Mouse (Mus musculus): ENCODE measurements around the gene Mmab.

The Mmab gene

DNA sequence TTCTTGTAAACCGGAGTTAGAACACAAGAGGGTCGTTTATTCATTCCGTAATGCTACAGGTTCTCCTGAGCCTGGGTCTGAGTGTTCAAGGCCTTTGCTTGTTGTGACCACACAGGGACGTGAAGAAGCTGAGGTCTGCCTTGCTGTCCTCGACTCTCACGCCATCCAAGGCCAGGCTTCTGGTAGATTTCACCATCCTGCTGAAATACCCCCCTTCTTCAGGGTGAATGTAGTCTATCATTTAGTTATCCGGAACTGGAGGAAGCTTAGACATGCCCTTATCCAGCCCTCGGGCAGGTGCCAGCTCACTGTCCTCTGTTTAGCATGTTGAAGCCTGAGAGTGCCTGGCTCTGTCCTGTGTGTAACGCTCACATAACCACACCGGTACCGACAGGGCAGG, 35.0 kb downstream of the Mmab start:
- TF ChIP-seq POU5F1 (IDR thresholded peaks at IDR 0.05; ENCODE audit: borderline replicate concordance, low read length) (no peak), NANOG (IDR thresholded peaks at IDR 0.05; ENCODE audit: borderline replicate concordance, low read length) (no peak), CTCF (conservative IDR thresholded peaks at IDR 0.05; ENCODE audit: low read length) (no peak)
- peaks cover 50% of the 10 kb centered on the region for H3K4me1 ChIP-seq (replicated peaks; ENCODE audit: low read depth, low read length)
- no peak overlapping the region for H3K4me3 ChIP-seq (replicated peaks; ENCODE audit: low read length)
- H3K27me3 ChIP-seq (ENCODE audit: insufficient read depth, low read length): no peaks in the 10 kb centered on the region
- peaks cover 100% of the 10 kb centered on the region for H3K36me3 ChIP-seq (ENCODE audit: insufficient read depth, low read length)
- no peaks in the 10 kb centered on the region for H3K9me3 ChIP-seq (ENCODE audit: low read length)

DNA sequence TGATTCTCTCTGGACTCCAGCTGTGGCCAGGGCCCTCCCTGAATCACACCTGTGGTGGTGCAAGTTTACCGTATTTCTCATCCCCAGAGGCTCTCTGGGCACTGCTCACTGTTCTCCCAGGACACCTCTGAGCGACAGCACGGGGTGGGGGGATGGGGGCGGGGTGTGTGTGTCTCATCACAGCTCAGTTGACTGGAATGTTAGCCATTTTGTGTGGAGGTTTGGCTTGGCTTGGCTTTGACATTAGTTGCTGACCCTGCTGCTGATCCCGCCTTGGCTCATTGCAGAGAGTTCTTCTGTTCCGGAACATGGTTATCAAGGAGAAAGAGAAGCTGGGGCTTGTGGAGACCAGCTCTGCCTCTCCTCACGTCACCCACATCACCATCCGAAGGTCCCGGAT, 36.0 kb downstream of the Mmab start:
- Histone ChIP-seq H3K4me3 (replicated peaks; ENCODE audit: low read length) (no peak overlapping the region), H3K36me3 (ENCODE audit: insufficient read depth, low read length) (peaks cover 100% of the 10 kb centered on the region), H3K9me3 (ENCODE audit: low read length) (no peaks in the 10 kb centered on the region), H3K4me1 (replicated peaks; ENCODE audit: low read depth, low read length) (peaks cover 54% of the 10 kb centered on the region), H3K27me3 (ENCODE audit: insufficient read depth, low read length) (no peaks in the 10 kb centered on the region)
- no peak for TF ChIP-seq POU5F1 (IDR thresholded peaks at IDR 0.05; ENCODE audit: borderline replicate concordance, low read length)

DNA sequence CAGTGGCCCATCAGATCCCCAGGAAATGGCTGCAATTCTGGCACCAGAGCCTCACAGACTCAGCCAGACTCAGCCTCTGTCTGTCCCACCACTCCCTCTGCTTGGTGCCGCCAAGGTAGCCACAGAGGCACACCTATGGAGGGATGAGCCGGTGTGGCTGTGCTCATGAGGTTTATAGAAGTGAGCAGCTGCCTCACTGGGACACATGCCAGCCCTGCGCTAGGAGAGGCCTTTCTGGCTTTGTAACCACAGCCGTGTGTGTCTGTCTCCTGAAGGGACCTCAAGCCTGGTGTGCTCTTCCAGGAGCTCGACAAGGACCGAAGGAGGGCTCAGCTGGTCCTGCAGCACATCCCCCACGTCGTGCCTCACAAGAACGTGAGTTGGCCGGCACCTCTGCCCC, 36.6 kb downstream of the Mmab start:
- H3K9me3 ChIP-seq (ENCODE audit: low read length): no peaks in the 10 kb centered on the region
- peaks cover 100% of the 10 kb centered on the region for H3K36me3 ChIP-seq (ENCODE audit: insufficient read depth, low read length)
- H3K4me3 ChIP-seq (replicated peaks; ENCODE audit: low read length): no peak overlapping the region

DNA sequence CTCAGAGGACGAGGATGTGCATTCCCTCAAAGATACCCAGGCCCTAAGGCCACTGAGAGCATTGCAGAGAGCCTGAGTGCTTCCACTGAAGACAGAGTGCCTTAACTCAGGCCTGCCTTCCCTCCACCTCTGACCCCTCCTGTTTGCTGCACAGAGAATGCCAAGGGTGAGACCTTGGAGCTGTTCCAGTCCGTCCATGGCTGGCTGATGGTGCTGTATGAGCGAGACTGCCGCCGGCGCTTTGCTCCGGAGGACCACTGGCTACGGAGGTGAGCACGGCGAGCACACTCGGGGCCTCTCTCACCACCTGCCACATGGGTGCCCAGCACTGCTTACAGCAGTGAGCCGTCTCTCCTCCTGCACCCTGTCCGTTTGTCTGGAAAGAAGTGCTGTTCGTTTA, 37.3 kb downstream of the Mmab start:
- peaks cover 100% of the 10 kb centered on the region for H3K36me3 ChIP-seq (ENCODE audit: insufficient read depth, low read length)
- no peaks in the 10 kb centered on the region for H3K27me3 ChIP-seq (ENCODE audit: insufficient read depth, low read length)
- H3K9me3 ChIP-seq (ENCODE audit: low read length): no peaks in the 10 kb centered on the region
- TF ChIP-seq NANOG (IDR thresholded peaks at IDR 0.05; ENCODE audit: borderline replicate concordance, low read length) (no peak), CTCF (conservative IDR thresholded peaks at IDR 0.05; ENCODE audit: low read length) (no peak), POU5F1 (IDR thresholded peaks at IDR 0.05; ENCODE audit: borderline replicate concordance, low read length) (no peak)
- peaks cover 54% of the 10 kb centered on the region for H3K4me1 ChIP-seq (replicated peaks; ENCODE audit: low read depth, low read length)
- H3K4me3 ChIP-seq (replicated peaks; ENCODE audit: low read length): no peak overlapping the region

More for the DNA sequence above, 36.6 kb downstream of the Mmab start:
- no peak for TF ChIP-seq CTCF (conservative IDR thresholded peaks at IDR 0.05; ENCODE audit: low read length)
- no peak for TF ChIP-seq NANOG (IDR thresholded peaks at IDR 0.05; ENCODE audit: borderline replicate concordance, low read length)
- no peak for TF ChIP-seq POU5F1 (IDR thresholded peaks at IDR 0.05; ENCODE audit: borderline replicate concordance, low read length)
- Histone ChIP-seq H3K27me3 (ENCODE audit: insufficient read depth, low read length) (no peaks in the 10 kb centered on the region), H3K4me1 (replicated peaks; ENCODE audit: low read depth, low read length) (peaks cover 54% of the 10 kb centered on the region)

DNA sequence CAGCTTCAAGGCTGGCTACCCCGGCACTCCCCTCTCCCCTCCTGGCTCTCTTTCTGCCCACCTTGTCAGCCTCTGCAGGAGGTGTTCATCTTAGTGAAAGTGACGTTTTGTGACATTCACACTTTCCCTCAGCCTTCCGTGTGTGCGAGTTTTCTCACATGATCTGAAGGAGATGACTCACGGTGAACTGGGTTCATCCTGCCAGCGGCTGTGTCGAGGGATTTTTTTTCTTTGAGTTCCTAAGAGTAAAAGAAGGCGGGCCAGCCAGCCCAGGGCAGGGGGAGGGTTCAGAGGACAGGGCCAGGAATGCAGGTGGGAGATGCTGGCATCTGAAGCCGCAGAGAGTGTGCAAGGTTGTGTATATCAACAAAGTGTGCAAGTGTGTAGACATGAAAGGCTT, 50.7 kb downstream of the Mmab start:
- no peaks in the 10 kb centered on the region for H3K9me3 ChIP-seq (ENCODE audit: low read length)
- peak overlapping the region; percentile 50 for H3K4me3 ChIP-seq (replicated peaks; ENCODE audit: low read length)
- TF ChIP-seq NANOG (IDR thresholded peaks at IDR 0.05; ENCODE audit: borderline replicate concordance, low read length) (no peak), POU5F1 (IDR thresholded peaks at IDR 0.05; ENCODE audit: borderline replicate concordance, low read length) (no peak), CTCF (conservative IDR thresholded peaks at IDR 0.05; ENCODE audit: low read length) (no peak)
- H3K36me3 ChIP-seq (ENCODE audit: insufficient read depth, low read length): peaks cover 98% of the 10 kb centered on the region
- H3K27me3 ChIP-seq (ENCODE audit: insufficient read depth, low read length): no peaks in the 10 kb centered on the region
- peaks cover 36% of the 10 kb centered on the region for H3K4me1 ChIP-seq (replicated peaks; ENCODE audit: low read depth, low read length)

DNA sequence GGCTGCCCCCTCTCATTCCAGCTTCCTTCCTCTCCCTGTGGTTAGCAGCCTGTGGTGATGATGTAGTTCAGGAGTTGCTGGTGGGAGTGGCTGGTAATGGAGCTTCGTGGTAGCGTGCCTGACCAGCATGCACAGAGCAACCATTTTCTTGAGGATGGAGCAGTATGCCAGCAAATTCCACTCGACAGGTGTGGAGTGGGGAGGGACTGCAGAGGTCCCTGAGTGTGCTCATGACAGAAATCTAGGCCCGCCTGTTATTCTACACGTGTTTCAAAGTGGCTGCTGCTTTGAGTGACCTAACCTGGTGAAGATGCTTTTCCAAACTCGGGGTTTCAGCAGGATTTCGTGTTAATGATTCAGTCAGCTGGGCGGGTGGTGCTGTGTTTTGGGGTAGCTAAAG, 59.4 kb downstream of the Mmab start:
- Histone ChIP-seq H3K27me3 (ENCODE audit: insufficient read depth, low read length) (no peaks in the 10 kb centered on the region), H3K9me3 (ENCODE audit: low read length) (no peaks in the 10 kb centered on the region)
- TF ChIP-seq POU5F1 (IDR thresholded peaks at IDR 0.05; ENCODE audit: borderline replicate concordance, low read length): no peak
- TF ChIP-seq NANOG (IDR thresholded peaks at IDR 0.05; ENCODE audit: borderline replicate concordance, low read length): no peak
- TF ChIP-seq CTCF (conservative IDR thresholded peaks at IDR 0.05; ENCODE audit: low read length): no peak

DNA sequence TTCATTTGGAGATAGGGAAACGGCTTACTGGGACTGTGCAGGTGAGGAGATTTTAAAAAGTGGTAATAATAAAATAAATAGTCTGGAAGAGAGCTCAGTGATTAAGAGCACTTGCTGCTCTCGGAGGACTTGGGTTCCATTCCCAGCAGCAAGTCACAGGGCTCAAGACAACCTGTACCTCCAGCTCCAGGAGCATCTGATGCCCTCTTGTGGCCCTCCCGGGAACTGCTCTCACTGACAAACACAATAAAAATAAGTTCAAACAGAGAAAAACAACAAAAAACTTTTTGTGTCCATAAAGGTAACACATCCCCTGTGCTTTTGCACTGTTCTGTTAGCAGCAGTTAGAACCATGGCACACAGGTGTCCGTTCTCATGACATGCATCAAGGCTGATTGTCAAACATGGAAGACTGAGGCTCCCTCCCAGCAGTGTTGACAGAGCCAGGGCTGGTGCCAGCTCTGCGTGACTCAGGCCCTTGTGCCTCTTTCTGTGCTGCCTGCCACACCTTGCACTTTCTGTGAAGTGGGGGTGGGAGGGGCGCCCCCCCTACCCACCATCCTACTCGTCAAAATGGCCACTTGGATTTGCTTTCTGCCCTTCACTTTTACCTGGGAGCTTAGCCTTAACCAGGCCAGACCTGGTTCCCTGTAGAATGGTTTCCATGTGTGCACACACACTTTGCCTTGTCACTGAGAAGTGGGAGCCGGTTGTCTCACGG, 60.5 kb downstream of the Mmab start:
- Histone ChIP-seq H3K27me3 (ENCODE audit: insufficient read depth, low read length) (no peaks in the 10 kb centered on the region), H3K4me3 (replicated peaks; ENCODE audit: low read length) (no peak overlapping the region), H3K4me1 (replicated peaks; ENCODE audit: low read depth, low read length) (peaks cover 64% of the 10 kb centered on the region), H3K36me3 (ENCODE audit: insufficient read depth, low read length) (peaks cover 47% of the 10 kb centered on the region), H3K9me3 (ENCODE audit: low read length) (no peaks in the 10 kb centered on the region)
- TF ChIP-seq NANOG (IDR thresholded peaks at IDR 0.05; ENCODE audit: borderline replicate concordance, low read length) (no peak), CTCF (conservative IDR thresholded peaks at IDR 0.05; ENCODE audit: low read length) (peak; percentile 97)

More for the DNA sequence above, 59.4 kb downstream of the Mmab start:
- H3K4me1 ChIP-seq (replicated peaks; ENCODE audit: low read depth, low read length): peaks cover 53% of the 10 kb centered on the region
- H3K4me3 ChIP-seq (replicated peaks; ENCODE audit: low read length): no peak overlapping the region
- H3K36me3 ChIP-seq (ENCODE audit: insufficient read depth, low read length): peaks cover 58% of the 10 kb centered on the region

All from E14TG2a.4 (cell line).